Mouse (Mus musculus) gastrocnemius, adult 8-10 months (tissue): ENCODE measurements around the gene Aldh1l1. TPM values are rescaled to one million over a fixed set of nuclear protein-coding genes. Genes with fewer than 3 reads are reported as not detected.

Source experiments
- DNase-seq, 2 experiments: peaks; one replicate each; pipeline ENCODE4 v3.0.0; 2022; ENCODE audit warnings: low spot score in 2 of 2
- total RNA-seq, 4 experiments: library from RNA; stranded (reverse); gene quantifications; 2 replicates each; pipeline ENCODE4 v1.2.4; 2022

The Aldh1l1 gene
- total RNA-seq, 4 experiments from 2014 or later: 2.4 to 5.5 (median 4.0) TPM

DNA sequence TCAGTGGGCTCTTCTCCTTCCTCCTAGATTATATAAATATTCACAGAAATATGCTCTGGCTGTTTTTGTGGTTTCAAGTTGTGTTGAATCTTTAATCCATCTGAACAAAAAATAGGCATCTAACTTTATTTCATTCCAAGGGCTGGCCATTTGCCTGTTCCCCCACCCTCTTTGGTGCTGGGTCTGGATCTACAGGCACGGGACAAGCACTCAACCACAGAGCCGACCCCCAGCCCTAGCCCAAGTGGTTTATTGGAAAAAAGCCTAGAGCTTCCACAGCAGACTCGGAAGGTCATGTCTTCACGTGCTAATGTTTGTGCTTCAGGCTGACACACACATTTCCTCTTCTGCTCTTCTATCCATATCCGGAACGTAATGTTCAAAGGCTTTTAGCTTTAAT lies 19.7 kb downstream of the Aldh1l1 start:
- no peak for DNase-seq

DNA sequence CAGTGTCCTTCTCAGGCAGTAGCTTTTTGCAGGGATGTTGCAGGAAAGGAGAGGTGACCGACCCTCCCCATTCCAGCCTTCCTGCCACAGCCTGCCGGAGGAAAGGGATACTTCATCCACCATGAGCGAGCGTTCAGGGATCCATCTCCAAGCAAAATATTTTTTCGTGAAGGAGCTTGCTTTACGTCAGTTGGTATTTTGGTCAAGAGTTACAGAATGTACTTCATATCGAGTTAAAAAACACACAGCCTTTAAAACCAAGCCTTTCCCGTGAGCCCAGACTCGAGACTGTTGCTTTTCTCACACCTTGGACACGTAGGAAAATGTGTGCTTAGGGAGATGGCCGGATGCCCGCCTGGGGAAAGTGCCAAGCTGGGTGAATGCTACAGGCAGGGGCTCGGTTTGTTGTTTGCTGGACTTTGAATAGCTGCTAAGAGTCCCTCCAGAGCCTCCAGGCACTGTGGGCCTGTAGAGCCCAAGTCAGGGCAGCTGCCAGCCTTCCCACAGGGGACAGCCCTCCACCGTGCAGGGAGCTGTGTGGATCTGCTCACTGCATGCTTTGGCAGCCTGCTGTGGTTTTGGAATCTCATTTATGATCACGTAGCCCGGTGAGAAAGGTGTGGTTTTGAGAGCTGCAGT lies 20.6 kb downstream of the Aldh1l1 start:
- DNase-seq: peak; percentile 73 to 79

DNA sequence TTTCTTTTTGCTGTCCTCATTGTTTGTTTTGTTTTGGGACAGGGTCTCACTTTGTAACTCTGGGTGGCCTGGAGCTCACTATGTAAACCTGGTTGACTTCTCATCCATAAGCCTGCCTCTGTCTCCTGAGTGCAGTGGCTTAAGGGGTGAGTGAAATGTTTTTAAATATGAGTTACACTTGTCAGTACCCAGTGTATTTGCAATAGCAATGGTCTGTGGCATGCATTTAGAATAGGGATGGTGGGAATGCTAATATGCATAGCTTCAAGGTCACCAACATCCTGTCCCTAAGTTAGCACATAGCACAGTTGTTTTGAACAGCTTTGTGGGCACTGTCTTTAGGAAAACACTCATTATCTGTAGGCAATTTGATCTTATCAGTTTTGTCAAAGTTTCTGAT lies 21.2 kb downstream of the Aldh1l1 start:
- DNase-seq: no peak

DNA sequence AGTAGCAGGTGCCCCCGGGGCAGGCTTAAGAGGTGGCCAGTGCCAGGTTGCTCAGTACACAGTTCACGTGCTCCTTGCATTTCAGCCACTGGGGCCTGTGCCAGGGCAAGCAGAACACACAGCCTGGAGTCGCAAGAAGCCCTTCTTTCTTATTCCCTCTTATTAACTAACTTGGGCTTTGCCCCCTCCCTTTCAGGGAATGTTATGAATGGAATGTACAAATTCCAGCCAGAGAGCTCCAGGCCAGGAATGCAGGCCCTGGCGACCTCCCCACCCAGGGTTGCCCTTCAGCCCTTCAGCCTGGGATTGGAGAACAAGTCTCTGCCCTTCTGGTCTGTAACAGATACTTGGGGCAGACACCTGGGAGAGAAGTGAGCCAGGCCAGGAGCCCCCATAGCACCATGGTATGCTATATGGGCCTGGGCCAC lies 22.0 kb downstream of the Aldh1l1 start:
- peak; percentile 54 to 60 for DNase-seq

DNA sequence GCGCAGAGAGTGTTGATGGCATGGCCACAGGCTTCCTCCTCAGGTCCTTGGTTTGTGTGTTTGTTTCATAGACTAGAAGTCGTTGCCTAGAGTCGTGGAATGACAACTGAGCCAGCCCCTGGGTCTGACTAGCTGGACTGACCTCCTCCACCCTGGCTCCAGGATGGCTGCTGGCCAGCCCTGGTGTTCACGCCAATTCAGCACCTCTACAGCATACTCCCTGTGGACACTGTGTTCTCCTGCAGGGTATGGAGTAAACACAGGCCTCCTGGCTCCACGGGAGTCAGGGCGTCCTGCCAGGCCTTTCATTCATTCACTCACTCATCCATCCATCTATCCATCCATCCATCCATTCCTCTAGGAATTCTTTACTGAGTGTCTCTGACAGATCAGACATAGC lies 22.9 kb downstream of the Aldh1l1 start:
- peak; percentile 87 to 90 for DNase-seq

DNA sequence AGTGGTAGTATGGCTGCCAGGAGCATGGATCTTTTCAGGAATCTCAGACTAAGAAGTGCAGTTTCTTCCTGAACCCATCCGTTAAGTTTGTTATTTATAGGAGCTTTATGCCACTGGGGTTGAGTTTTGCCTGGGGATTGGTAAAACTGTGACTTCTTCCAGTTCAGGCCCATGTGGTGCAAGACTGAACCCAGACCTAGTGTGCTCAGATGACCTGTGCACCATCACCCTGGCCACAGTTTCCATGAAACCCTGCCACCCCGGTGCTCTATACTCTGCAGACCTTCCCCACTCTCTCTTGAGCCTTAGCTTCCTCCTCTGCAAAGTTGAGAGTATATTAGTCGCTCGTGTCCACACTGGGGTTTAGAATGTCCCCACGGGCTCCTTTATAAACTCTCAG lies 26.2 kb downstream of the Aldh1l1 start:
- DNase-seq: no peak

DNA sequence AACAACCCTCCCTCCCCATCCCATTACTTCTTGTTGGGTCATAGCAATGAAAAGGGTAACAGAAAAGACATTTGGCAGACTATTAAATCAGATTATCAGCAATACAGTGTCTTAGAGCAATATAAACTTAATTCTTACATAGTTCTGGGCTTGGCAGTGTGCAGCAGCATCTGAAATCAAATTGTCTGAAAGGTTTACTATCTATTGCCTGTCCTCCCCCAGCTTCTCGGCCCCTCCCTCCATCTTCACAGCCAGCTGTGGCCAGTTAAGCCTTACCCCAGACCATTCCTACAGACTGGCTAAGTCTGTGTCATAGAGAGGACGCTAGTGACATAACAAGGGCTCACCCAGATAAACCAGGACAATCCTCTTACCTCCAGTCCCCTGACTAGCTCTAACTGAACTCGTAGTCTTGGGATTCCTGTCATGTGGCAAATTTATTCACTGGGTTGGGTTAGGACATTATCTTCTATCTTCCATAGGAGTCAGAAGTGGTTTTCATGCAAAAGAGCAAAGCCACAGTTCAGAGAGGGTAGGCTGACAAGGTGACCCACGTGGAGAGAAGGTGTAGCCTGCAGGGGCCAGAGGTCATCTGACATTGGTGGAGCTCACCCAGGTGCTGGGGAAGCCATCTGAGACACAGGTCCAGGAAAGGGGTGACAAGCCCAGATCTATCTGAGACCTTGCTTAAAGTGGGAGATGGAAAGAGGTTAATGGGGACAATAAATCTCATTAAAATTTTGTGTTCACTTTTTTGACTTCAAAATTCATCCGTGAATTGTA lies 27.0 kb downstream of the Aldh1l1 start:
- DNase-seq: no peak

DNA sequence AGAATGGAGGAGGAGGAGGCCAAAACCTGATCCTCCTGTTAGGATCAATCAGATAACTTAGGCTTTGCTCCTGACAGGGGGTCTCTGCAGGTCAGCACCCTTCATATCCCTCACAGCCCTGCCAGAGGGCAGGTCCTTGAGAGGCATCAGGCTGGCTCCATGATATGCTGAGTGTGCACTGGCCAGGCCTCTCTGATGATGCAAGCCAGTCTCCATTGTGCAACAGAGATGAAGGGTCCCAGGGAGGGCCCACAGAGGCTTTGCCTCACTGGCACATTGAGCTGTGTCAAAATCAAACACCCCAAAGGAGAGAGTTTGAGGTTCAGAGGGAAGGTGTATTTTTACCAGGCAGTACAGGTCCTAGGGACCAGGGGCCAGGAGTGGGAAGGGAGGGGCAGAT lies 28.1 kb downstream of the Aldh1l1 start:
- DNase-seq: no peak

DNA sequence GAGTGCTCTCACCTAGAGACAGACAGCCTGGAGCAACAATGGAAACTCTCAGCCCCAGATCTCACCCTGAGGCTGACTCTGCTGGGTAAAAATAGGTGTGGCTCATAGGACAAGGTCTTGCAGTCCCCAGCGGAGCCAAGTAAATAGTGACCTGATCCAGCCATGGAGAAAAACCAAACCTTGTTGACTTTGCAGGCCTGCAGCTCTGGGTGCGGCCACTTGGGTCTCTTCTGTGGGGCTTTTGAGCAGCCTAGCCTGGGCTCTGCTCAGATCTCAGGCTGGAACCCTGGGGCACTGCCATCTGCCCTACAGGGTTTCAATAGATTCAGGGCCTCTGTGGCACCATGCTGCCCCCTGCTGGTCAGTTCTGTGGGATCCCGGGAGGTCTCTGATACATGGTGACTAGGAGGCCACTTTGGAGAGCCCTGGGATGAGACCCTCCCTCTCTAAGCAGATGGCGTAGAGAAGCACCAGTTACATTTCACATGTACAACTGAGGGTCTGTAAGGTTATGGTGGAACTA lies 28.7 kb downstream of the Aldh1l1 start:
- DNase-seq: peak; percentile 91

DNA sequence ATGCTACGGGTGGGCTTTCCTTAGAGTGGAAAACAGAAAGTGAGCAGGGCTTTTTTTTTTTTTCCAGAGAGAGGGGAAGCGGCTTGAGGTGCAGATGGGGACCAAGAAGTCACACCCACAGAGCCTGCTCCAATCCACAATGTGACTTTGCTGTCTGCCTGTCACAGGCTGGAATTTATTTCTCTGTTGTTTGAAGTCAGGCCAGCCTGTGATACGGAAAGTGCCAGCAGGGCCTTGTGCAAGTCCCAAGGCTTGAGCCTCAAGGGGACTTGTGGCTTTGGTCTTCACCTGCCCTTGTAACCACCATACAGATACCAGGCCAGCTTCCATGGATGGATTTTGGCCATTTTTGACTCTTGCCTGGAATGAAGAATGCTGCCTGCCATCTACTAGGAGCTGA lies 32.7 kb downstream of the Aldh1l1 start:
- DNase-seq: no peak

DNA sequence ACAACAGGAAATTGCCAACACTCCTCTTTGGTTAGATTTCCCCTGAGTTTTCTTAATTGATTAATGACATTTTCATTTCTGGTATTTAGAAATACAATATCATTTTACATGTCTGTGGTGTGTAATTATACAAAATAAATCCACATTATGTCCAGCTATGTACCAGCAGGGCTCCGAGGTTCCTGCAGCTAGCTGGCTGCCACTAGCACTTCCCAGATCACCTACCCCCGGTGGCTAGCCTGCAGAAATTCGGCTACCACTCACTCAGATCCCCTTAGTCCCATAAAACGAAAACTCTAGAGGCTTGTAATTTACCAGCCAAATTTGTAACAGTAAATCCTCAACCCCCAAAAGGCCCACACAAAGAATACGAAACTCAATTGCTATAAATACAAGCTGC lies 33.1 kb downstream of the Aldh1l1 start:
- DNase-seq: no peak

DNA sequence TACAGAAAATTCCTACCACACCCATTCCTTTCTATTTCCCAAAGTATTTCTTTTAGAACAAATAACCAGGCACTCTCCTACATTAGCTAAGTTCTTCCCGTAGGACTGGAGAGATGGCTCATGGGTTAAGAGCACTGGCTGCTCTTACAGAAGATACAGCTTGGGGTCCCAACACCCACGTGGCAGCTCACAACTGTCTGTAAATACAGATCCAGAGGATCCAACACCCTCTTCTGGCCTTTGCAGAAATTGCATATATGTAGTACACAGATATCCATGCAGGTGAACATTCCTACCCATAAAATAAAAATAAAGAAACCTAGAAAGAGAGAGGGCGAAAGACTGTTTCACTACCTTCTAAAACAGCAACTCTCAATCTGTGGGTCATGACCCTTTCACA lies 40.2 kb downstream of the Aldh1l1 start:
- no peak for DNase-seq

DNA sequence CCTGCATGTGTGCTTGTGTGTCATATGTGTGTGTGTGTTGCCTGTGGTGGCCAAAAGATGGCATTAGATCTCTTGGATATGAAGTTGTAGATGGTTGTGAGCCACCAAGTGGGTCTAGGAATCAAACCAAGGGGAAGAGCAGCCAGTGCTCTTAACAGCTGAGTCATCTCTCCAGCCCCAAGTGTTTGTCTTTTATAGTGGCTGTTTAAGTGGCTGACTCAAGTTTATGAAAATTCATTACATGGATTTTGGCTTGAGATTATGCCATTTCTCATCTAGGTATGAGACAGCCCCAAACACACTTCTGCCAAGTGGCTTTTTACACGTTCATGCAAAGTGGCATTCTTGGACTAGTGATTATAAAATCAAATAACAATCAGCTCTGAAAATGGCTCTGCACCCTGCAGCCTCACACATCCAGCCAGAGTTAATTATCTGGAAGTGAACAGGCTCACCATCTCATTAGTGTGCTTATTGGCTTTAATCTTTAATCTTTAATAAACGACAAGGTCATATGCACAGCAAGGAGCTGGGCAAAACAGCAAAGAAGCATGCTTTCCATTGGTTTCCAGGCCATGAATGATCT lies 43.3 kb downstream of the Aldh1l1 start:
- DNase-seq: no peak

DNA sequence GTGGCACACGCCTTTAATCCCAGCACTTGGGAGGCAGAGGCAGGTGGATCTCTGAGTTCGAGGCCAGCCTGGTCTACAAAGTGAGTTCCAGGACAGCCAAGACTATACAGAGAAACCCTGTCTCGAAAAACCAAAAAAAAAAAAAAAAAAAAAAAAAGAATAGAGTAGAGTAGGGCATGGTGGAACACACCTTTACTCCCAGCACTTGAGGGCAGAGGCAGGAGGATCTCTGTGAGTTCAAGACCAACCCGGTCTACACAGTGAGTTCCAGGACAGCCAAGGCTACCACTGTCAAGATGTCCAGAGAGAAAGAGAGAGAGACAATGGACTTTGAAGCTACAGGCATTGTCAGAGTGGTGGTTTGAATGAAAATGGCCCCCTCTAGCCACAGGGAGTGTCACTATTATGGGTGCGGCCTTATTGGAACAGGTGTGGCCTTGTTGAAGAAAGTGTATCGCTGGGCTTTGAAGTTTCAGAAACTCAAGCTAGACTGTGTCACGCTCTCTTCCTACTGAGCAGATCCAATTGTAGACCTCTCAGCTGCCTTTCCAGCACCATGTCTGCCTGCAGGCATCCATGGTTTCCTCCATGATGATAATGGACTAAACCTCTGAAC lies 46.5 kb downstream of the Aldh1l1 start:
- DNase-seq: no peak

DNA sequence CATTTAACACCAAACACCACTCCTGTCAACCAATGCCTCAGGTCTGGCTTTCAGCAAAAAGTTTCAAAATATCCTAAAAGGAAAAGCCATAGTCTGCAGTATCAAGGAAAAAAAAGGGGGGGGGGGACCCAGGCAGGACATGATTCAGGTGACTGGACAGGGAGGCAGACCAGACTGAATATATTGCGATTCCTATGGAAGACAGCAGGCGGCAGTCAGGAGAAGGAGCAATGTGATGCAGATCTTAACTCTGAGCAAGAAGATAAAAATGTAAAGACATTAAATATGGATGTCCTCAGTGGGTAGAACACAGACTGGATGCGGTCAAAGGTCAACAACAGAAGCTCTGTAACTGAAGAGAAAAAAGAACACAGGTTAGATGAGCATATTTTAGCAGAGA lies 47.3 kb downstream of the Aldh1l1 start:
- DNase-seq: no peak

DNA sequence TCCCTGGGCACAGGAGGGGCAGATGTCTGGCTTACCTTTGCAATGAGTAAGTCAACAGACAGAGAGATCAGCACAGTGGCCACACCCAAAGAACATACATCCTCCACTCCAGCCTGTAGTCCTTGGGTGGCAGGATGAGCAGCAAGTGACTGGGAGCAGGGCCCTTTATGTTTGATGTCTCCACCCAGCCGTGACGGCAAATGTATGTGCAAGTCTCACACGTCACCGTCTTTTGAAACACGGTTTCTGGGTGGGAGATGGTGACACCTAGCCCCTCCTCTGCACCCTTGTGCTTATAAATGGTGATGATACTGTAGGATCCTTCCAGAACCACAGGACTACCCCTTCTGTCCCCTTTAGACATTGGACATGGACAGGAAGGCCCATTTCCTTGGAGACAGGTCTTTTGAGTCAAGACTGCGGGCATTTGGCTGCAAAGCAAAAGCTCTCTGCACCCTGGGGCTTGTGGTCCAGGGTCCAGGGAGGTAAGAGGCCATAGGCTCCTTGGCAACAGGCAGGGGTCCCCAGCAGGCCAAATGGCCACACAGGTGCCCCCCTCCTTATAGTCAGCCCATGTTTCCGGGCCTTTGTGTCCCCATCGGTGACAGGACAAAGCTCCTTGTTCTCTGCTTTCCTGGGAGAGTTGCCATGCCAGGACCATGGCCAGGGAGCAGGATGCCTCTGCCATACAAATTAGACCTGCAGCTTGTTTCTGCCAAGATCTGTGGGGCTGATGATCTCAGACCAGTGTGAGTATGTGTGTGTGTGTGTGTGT lies 48.7 kb downstream of the Aldh1l1 start:
- DNase-seq: no peak

DNA sequence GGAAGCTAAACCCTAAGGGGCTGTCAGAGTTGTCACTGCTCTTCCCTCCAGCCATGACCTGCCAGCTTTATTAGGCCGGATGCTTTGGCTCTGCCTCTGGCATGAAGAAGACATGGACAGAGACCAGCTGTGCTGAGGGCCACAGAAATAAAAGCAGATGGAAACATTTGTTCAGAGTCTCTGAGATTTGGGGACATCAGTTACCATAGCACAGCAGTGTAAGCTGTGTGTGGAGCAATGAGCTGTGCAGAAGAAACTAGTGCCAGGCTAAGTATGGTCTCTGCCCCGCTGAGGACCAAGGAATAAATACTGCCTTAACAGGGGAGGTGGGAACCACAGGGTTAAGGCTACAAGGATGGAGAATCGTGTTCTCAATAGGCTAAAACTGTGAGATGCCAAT lies 50.6 kb downstream of the Aldh1l1 start:
- DNase-seq: no peak

DNA sequence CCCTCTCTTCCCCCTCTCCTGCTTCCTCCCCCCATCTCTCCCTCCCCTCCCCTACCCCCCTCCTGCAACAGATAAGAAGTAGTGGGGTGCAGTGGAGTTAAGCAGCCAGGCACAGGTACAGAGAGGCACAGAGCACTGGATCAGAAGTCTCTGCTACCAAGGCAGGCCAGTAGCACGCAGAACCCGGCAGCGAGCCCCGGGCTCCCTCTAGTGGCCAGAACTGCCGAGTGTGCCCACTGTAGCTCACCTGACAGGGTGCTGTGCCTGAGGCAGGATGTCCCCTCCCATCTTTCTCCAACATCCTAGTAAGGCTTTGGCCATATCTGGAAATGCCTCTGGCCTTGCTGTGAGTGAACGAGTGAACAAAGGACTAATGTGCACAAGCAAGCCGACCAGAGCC lies 51.7 kb downstream of the Aldh1l1 start:
- DNase-seq: peak; percentile 70 to 73

DNA sequence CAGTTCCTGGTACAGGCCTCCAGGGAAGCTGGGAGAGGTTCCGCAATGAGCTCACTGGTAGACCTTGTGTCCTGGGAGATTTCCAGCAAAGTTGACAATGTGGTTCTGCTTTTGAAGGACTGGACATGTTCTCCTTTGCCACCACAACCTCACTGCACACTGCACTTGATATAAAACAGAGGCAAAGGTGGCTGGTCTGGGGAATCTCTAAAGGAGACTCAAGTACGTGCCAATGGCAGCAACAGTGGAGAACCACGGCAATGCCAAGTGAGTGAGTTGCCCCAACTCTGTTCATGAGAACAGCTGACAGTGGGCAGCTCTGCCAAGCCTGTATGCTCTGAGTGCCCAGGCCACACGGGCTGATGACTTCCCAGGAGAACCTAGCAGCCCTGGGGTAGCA lies 53.0 kb downstream of the Aldh1l1 start:
- no peak for DNase-seq

DNA sequence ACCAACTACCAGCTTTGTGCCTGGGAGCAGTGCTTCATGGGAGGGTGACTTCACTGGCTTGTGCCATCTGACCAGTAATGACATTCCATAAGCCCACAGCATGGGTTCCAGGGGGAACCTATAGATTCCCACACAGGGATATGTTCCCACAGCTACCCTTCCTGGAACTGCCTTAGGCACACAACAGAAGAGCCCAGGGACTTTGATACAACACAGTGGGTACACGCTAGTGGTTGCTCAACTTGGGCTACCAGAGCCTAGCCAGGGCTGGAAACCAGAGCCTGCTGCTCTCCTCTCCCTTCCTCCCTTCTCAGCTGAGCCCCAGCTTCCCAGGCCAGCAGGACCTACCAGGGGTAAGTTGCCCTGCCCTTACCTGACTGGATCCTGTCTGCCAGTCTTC lies 54.3 kb downstream of the Aldh1l1 start:
- no peak for DNase-seq

DNA sequence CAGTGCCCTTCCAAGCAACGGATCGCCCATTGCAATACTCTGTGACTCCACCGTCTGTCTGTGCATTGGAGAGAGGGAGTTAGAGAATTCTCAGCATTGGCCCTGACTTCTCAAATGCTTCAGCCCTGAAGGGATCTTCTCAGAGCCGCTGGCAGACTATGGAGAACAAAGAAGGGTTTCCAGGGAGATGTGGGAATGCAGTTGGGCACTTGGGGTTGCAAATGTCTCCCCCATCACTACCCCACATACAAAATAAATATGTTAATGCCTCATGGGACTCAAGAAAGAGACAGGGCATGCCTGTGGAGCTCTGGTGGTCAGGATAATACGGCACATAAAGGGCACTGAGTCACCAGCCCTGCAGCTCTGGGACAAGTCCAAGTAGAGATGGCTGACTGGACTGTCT lies 55.1 kb downstream of the Aldh1l1 start:
- no peak for DNase-seq
